ENCODE assay signal across 11 mouse cellular contexts in genomic region chr17:55477361-55477760, GRCm38 (mm10). TPM values are rescaled to one million over a fixed set of nuclear protein-coding genes. Genes with fewer than 3 reads are reported as not detected.
A peak's percentile ranks its signal among the peaks of the same experiment; 100 is the strongest.
DNase-seq lines count a peak whose midpoint lies in the region; ATAC-seq and TF ChIP-seq lines count a peak whose summit lies in the region.
"Had no signal": no experiment of that assay in that cellular context is flagged by ENCODE, and none has a peak within 500 bp of the region (broad histone marks: within the 10 kb centered on the region; RNA-seq: fewer than 3 reads in every experiment).

No protein-coding gene starts in this region.

- H3K36me3 ChIP-seq in heart, postnatal 0 days (replicated peaks; ENCODE audit: control insufficient read depth, insufficient read depth, low read length) = no peaks in the 10 kb centered on the region
- H3K36me3 ChIP-seq in forebrain, embryonic 13.5 days (ENCODE audit: poor library complexity, severe bottlenecking) = peaks cover 13% of the 10 kb centered on the region
- peaks cover 7% of the 10 kb centered on the region for H3K36me3 ChIP-seq in midbrain, embryonic 16.5 days (ENCODE audit: control insufficient read depth, insufficient read depth, low read length)
- H3K36me3 ChIP-seq: embryonic facial prominence, embryonic 12.5 days had no signal

- H3K27me3 ChIP-seq in heart, postnatal 0 days (ENCODE audit: control insufficient read depth, insufficient read depth, low read length) = no peaks in the 10 kb centered on the region
- H3K27me3 ChIP-seq in forebrain, embryonic 13.5 days = no peaks in the 10 kb centered on the region
- H3K27me3 ChIP-seq in midbrain, embryonic 16.5 days (ENCODE audit: control insufficient read depth, insufficient read depth, low read depth, low read length) = no peaks in the 10 kb centered on the region
- H3K27me3 ChIP-seq: embryonic facial prominence, embryonic 12.5 days had no signal

- no peak for DNase-seq in heart, postnatal 0 days (ENCODE audit: low spot score)
- no peak for DNase-seq in heart, adult 18-20 months
- DNase-seq in ES-CJ7 (ENCODE audit: low read depth, low spot score) = peak; percentile 31
- no peak for DNase-seq in gastrocnemius, postnatal 36 days
- DNase-seq in adrenal gland, postnatal 14 days = no peak
- DNase-seq in thymus, postnatal 36 days = no peak
- DNase-seq: kidney, adult 9 months had no signal

- no peak overlapping the region for H3K27ac ChIP-seq in heart, postnatal 0 days (ENCODE audit: low read depth)
- H3K27ac ChIP-seq in forebrain, embryonic 13.5 days = no peak overlapping the region
- no peak overlapping the region for H3K27ac ChIP-seq in midbrain, embryonic 16.5 days (ENCODE audit: low read length)
- H3K27ac ChIP-seq: embryonic facial prominence, embryonic 12.5 days; limb, embryonic 13.5 days had no signal

- peak; percentile 12; the same call in 1 of the 2 replicates for TF ChIP-seq CTCF in heart, postnatal 0 days (IDR thresholded peaks at IDR 0.05; ENCODE audit: low read depth)

- intact Hi-C loops in gastrocnemius, postnatal 36 days (cut with DNase I) = no loop called here

- H3K9me3 ChIP-seq in heart, postnatal 0 days (replicated peaks; ENCODE audit: control insufficient read depth, low read length) = no peaks in the 10 kb centered on the region
- H3K9me3 ChIP-seq in forebrain, embryonic 13.5 days (replicated peaks) = no peaks in the 10 kb centered on the region; the same call in 1 of the 2 replicates
- H3K9me3 ChIP-seq in midbrain, embryonic 16.5 days (replicated peaks; ENCODE audit: control insufficient read depth, low read length, poor library complexity, severe bottlenecking) = no peaks in the 10 kb centered on the region
- H3K9me3 ChIP-seq: embryonic facial prominence, embryonic 12.5 days had no signal

- TF ChIP-seq EP300 in heart, postnatal 0 days (IDR thresholded peaks at IDR 0.05; ENCODE audit: low read depth) = no peak

- H3K4me2 ChIP-seq in heart, postnatal 0 days (ENCODE audit: low read depth, low read length) = no peak overlapping the region
- H3K4me2 ChIP-seq in forebrain, embryonic 13.5 days = no peak overlapping the region
- H3K4me2 ChIP-seq in midbrain, embryonic 16.5 days (ENCODE audit: low read length) = no peak overlapping the region
- H3K4me2 ChIP-seq: embryonic facial prominence, embryonic 12.5 days; limb, embryonic 13.5 days had no signal

- H3K4me3 ChIP-seq in heart, postnatal 0 days (ENCODE audit: low read depth, low read length) = no peak overlapping the region
- no peak overlapping the region for H3K4me3 ChIP-seq in forebrain, embryonic 13.5 days
- H3K4me3 ChIP-seq in midbrain, embryonic 16.5 days (ENCODE audit: low read depth, low read length) = no peak overlapping the region
- H3K4me3 ChIP-seq: embryonic facial prominence, embryonic 12.5 days; limb, embryonic 13.5 days had no signal

- no peaks in the 10 kb centered on the region for H3K4me1 ChIP-seq in heart, postnatal 0 days (ENCODE audit: control insufficient read depth, insufficient read depth)
- H3K4me1 ChIP-seq in forebrain, embryonic 13.5 days = peaks cover 9% of the 10 kb centered on the region
- H3K4me1 ChIP-seq in midbrain, embryonic 16.5 days (ENCODE audit: control insufficient read depth, insufficient read depth, low read length) = peaks cover 6% of the 10 kb centered on the region; the same call in 1 of the 2 replicates
- H3K4me1 ChIP-seq: embryonic facial prominence, embryonic 12.5 days had no signal

- ATAC-seq in heart, postnatal 0 days (ENCODE audit: insufficient read depth, low read depth) = no peak
- ATAC-seq in forebrain, embryonic 13.5 days = peak; percentile 79
- peak; percentile 62 for ATAC-seq in midbrain, embryonic 16.5 days

- no peak overlapping the region for H3K9ac ChIP-seq in heart, postnatal 0 days (replicated peaks; ENCODE audit: low read depth, low read length)
- H3K9ac ChIP-seq in forebrain, embryonic 13.5 days = no peak overlapping the region
- no peak overlapping the region for H3K9ac ChIP-seq in midbrain, embryonic 16.5 days (ENCODE audit: low read depth, low read length)
- H3K9ac ChIP-seq: embryonic facial prominence, embryonic 12.5 days; limb, embryonic 13.5 days had no signal

RNA-seq across cellular contexts. Expression of gene St6gal2, which starts 32.2 kb away (rescaled TPM):
- 1.5 TPM in 1 of 2 replicates, not detected in the other for total RNA-seq in heart, postnatal 0 days (2014; rRNA removed; ENCODE audit: low replicate concordance)
- polyA plus RNA-seq in heart, postnatal 0 days (2015; fragmentation: Nextera tagmentation; extraction: Ambion mirVana) = 0.01 TPM in 1 of 2 replicates, not detected in the other
- not detected for total RNA-seq in heart, adult 18-20 months (2021)
- 10.0 and 11.8 TPM in 2 replicates for polyA plus RNA-seq in forebrain, embryonic 13.5 days (2015; fragmentation: Nextera tagmentation; extraction: Ambion mirVana)
- polyA plus RNA-seq in midbrain, embryonic 16.5 days (2015; fragmentation: Nextera tagmentation; extraction: Ambion mirVana) = 46.5 and 47.0 TPM in 2 replicates
- total RNA-seq in gastrocnemius, postnatal 36 days (2021) = not detected
- 0.30 and 0.64 TPM in 2 replicates for total RNA-seq in adrenal gland, postnatal 14 days (2021)
